8 mouse cellular contexts compared by ENCODE assay signal in the genomic region with DNA sequence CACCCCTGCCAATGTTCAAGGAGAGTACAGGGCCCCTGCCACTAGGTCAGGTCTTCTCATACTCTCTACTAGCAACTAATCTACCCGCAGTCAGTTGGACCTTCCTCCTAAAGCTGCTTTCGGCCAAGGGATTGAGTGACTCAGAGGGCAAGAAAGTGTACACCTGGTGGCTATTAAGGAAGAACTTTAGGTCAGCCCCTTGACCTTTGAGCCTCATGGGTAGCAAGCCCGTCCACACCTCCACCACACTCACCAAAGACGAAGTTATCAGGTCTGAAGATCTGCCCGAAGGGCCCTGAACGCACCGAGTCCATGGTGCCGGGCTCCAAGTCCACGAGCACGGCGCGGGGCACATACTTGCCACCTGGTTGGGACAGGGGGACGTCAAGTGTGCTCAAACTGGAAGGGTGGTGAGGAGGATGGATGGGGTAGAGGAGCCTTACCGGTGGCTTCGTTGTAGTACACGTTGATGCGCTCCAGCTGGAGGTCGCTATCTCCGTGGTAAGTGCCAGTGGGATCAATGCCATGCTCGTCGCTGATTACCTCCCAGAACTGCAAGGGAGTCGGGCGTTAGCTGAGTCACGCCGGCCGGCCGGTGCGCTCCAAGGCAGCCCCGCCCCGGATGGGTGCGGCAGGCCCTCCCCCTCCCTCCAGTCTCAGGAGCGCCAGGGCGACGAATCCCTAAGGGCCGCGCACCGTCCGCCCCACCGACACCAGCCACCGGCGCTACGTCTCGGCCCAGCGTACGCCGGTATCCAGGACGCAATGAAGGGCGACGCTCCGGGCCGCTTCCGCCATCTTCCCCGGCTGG. TPM values are rescaled to one million over a fixed set of nuclear protein-coding genes. Genes with fewer than 3 reads are reported as not detected.
DNase-seq lines count a peak whose midpoint lies in the region; ATAC-seq and TF ChIP-seq lines count a peak whose summit lies in the region.

No protein-coding gene starts in this region.

- DNase-seq in retina, adult 2 months (ENCODE audit: low read depth, low spot score): peak; percentile 33
- DNase-seq in retina, embryonic 14.5 days (ENCODE audit: low spot score): no peak
- DNase-seq in liver, postnatal 0 days: peak; percentile 95
- peak; percentile 82 for DNase-seq in thymus, adult 2 months

- no peaks in the 10 kb centered on the region for H3K9me3 ChIP-seq in heart, embryonic 13.5 days
- no peaks in the 10 kb centered on the region for H3K9me3 ChIP-seq in kidney, embryonic 16.5 days (ENCODE audit: low read length)
- H3K9me3 ChIP-seq in liver, postnatal 0 days (ENCODE audit: low read length): no peaks in the 10 kb centered on the region

- peak overlapping the region; percentile 94 for H3K4me3 ChIP-seq in embryonic fibroblast, embryonic 13.5 days (ENCODE audit: insufficient read depth, low read length)
- peak overlapping the region; percentile 79 for H3K4me3 ChIP-seq in heart, embryonic 13.5 days
- peak overlapping the region; percentile 85 for H3K4me3 ChIP-seq in kidney, embryonic 16.5 days (ENCODE audit: low read length)
- H3K4me3 ChIP-seq in liver, postnatal 0 days (ENCODE audit: low read depth, low read length): peak overlapping the region; percentile 69
- peak overlapping the region; percentile 64 for H3K4me3 ChIP-seq in thymus, adult 2 months (ENCODE audit: control insufficient read depth, insufficient read depth, low read length)

- peak overlapping the region; percentile 85 for H3K9ac ChIP-seq in heart, embryonic 13.5 days
- H3K9ac ChIP-seq in kidney, embryonic 16.5 days (replicated peaks; ENCODE audit: low read length): peak overlapping the region; percentile 90
- H3K9ac ChIP-seq in liver, postnatal 0 days (replicated peaks): peak overlapping the region; percentile 84

- TF ChIP-seq POLR2A in embryonic fibroblast, embryonic 13.5 days (IDR thresholded peaks at IDR 0.05; ENCODE audit: low read depth, low read length): no peak
- no peak for TF ChIP-seq POLR2A in thymus, adult 2 months (IDR thresholded peaks at IDR 0.05; ENCODE audit: control insufficient read depth, extremely low read depth, insufficient read depth, low read length, poor library complexity)

- no peak for TF ChIP-seq CTCF in embryonic fibroblast, embryonic 13.5 days (IDR thresholded peaks at IDR 0.05; ENCODE audit: borderline replicate concordance, insufficient read depth, low read length)
- no peak for TF ChIP-seq CTCF in liver, postnatal 0 days (IDR thresholded peaks at IDR 0.05; ENCODE audit: low read depth)
- TF ChIP-seq CTCF in thymus, adult 2 months (IDR thresholded peaks at IDR 0.05; ENCODE audit: borderline replicate concordance, control insufficient read depth, extremely low read depth, insufficient read depth, low read length, poor library complexity): no peak

- H3K36me3 ChIP-seq in heart, embryonic 13.5 days: peaks cover 24% of the 10 kb centered on the region
- H3K36me3 ChIP-seq in kidney, embryonic 16.5 days (ENCODE audit: insufficient read depth, low read length): peaks cover 14% of the 10 kb centered on the region
- peaks cover 13% of the 10 kb centered on the region for H3K36me3 ChIP-seq in liver, postnatal 0 days (replicated peaks; ENCODE audit: insufficient read depth, low read length)
- 0 out of 2 replicates have a peak, but pooled peaks cover 3% of the 10 kb centered on the region for H3K36me3 ChIP-seq in thymus, adult 2 months (ENCODE audit: control insufficient read depth, insufficient read depth, low read length)

- 2% methylated on average over 51 of the region's 53 CpGs for WGBS in heart, embryonic 13.5 days
- under 1% methylated on average over 53 of the region's 53 CpGs for WGBS in kidney, embryonic 16.5 days
- WGBS in liver, postnatal 0 days (ENCODE audit: insufficient replicate concordance): 2% methylated on average over 53 of the region's 53 CpGs
- 1% methylated on average over 53 of the region's 53 CpGs for WGBS in thymus, adult 2 months

- H3K4me2 ChIP-seq in heart, embryonic 13.5 days: peak overlapping the region; percentile 96
- H3K4me2 ChIP-seq in kidney, embryonic 16.5 days (replicated peaks; ENCODE audit: low read depth, low read length): peak overlapping the region; percentile 78
- H3K4me2 ChIP-seq in liver, postnatal 0 days (ENCODE audit: low read depth, low read length): peak overlapping the region; percentile 74

- peak overlapping the region; percentile 73 for H3K27ac ChIP-seq in embryonic fibroblast, embryonic 13.5 days (ENCODE audit: insufficient read depth, low read length)
- peak overlapping the region; percentile 92 for H3K27ac ChIP-seq in heart, embryonic 13.5 days (replicated peaks)
- H3K27ac ChIP-seq in kidney, embryonic 16.5 days (ENCODE audit: low read length): peak overlapping the region; percentile 97
- peak overlapping the region; percentile 99 for H3K27ac ChIP-seq in liver, postnatal 0 days (ENCODE audit: low read depth)
- H3K27ac ChIP-seq in thymus, adult 2 months (ENCODE audit: control insufficient read depth, insufficient read depth, low read length): peak overlapping the region; percentile 68

- TF ChIP-seq EP300 in liver, postnatal 0 days (IDR thresholded peaks at IDR 0.05; ENCODE audit: low read depth): no peak

- H3K4me1 ChIP-seq in embryonic fibroblast, embryonic 13.5 days (ENCODE audit: control insufficient read depth, insufficient read depth, low read length): peaks cover 3% of the 10 kb centered on the region; the same call in 1 of the 2 replicates
- peaks cover 23% of the 10 kb centered on the region for H3K4me1 ChIP-seq in heart, embryonic 13.5 days
- H3K4me1 ChIP-seq in kidney, embryonic 16.5 days (ENCODE audit: insufficient read depth, low read length): peaks cover 26% of the 10 kb centered on the region
- H3K4me1 ChIP-seq in liver, postnatal 0 days (ENCODE audit: insufficient read depth): peaks cover 19% of the 10 kb centered on the region
- H3K4me1 ChIP-seq in thymus, adult 2 months (replicated peaks; ENCODE audit: control insufficient read depth, insufficient read depth, low read length): peaks cover 11% of the 10 kb centered on the region

- H3K27me3 ChIP-seq in heart, embryonic 13.5 days (replicated peaks): no peaks in the 10 kb centered on the region
- H3K27me3 ChIP-seq in kidney, embryonic 16.5 days (ENCODE audit: insufficient read depth, low read length): no peaks in the 10 kb centered on the region
- no peaks in the 10 kb centered on the region for H3K27me3 ChIP-seq in liver, postnatal 0 days (ENCODE audit: insufficient read depth, low read length)
- H3K27me3 ChIP-seq in thymus, adult 2 months (ENCODE audit: control insufficient read depth, insufficient read depth, low read length): no peaks in the 10 kb centered on the region

- peak; percentile 71 for ATAC-seq in heart, embryonic 13.5 days (ENCODE audit: extremely low read depth, insufficient number of reproducible peaks, low FRiP score, low TSS enrichment)
- peak; percentile 37 for ATAC-seq in kidney, embryonic 16.5 days (ENCODE audit: low FRiP score, low TSS enrichment)
- peak; percentile 78 for ATAC-seq in liver, postnatal 0 days
- peak; percentile 2 for ATAC-seq in neutrophil, adult 5-6 weeks (ENCODE audit: extremely low read depth, insufficient number of reproducible peaks, low FRiP score, poor library complexity, severe bottlenecking)

RNA-seq across cellular contexts. Expression of gene Tubb4b, which starts 0.6 kb away (rescaled TPM):
- polyA plus RNA-seq in embryonic fibroblast, embryonic 13.5 days (2011; ENCODE audit: insufficient read length, low read depth, missing spikeins): 209 and 237 TPM in 2 replicates
- 402 and 437 TPM in 2 replicates for polyA plus RNA-seq in heart, embryonic 13.5 days (2015; fragmentation: Nextera tagmentation; extraction: Ambion mirVana)
- polyA plus RNA-seq in kidney, embryonic 16.5 days (2015; fragmentation: Nextera tagmentation; extraction: Ambion mirVana): 627 and 671 TPM in 2 replicates
- polyA plus RNA-seq in liver, postnatal 0 days (2015; fragmentation: Nextera tagmentation; extraction: Ambion mirVana): 263 and 294 TPM in 2 replicates
- 222 and 223 TPM in 2 replicates for total RNA-seq in neutrophil, adult 5-6 weeks (2017)
- polyA plus RNA-seq in thymus, adult 2 months (2012; rRNA removed): 613 and 694 TPM in 2 replicates

RNA-seq across cellular contexts. Expression of gene Fam166a, which starts 5.3 kb away (rescaled TPM):
- not detected in 2 replicates for polyA plus RNA-seq in embryonic fibroblast, embryonic 13.5 days (2011; ENCODE audit: insufficient read length, low read depth, missing spikeins)
- polyA plus RNA-seq in heart, embryonic 13.5 days (2015; fragmentation: Nextera tagmentation; extraction: Ambion mirVana): not detected in 2 replicates
- polyA plus RNA-seq in kidney, embryonic 16.5 days (2015; fragmentation: Nextera tagmentation; extraction: Ambion mirVana): 0.37 TPM in 1 of 2 replicates, not detected in the other
- not detected in 2 replicates for polyA plus RNA-seq in liver, postnatal 0 days (2015; fragmentation: Nextera tagmentation; extraction: Ambion mirVana)
- not detected in 2 replicates for total RNA-seq in neutrophil, adult 5-6 weeks (2017)
- polyA plus RNA-seq in thymus, adult 2 months (2012; rRNA removed): 0.11 and 0.12 TPM in 2 replicates

RNA-seq across cellular contexts. Expression of gene Stpg3, which starts 9.4 kb away (rescaled TPM):
- not detected in 2 replicates for polyA plus RNA-seq in embryonic fibroblast, embryonic 13.5 days (2011; ENCODE audit: insufficient read length, low read depth, missing spikeins)
- polyA plus RNA-seq in heart, embryonic 13.5 days (2015; fragmentation: Nextera tagmentation; extraction: Ambion mirVana): not detected in 2 replicates
- 0.54 and 0.82 TPM in 2 replicates for polyA plus RNA-seq in kidney, embryonic 16.5 days (2015; fragmentation: Nextera tagmentation; extraction: Ambion mirVana)
- not detected in 2 replicates for polyA plus RNA-seq in liver, postnatal 0 days (2015; fragmentation: Nextera tagmentation; extraction: Ambion mirVana)
- not detected in 2 replicates for total RNA-seq in neutrophil, adult 5-6 weeks (2017)
- polyA plus RNA-seq in thymus, adult 2 months (2012; rRNA removed): 0.12 TPM in 1 of 2 replicates, not detected in the other

RNA-seq across cellular contexts. Expression of gene Slc34a3, which starts 10.3 kb away (rescaled TPM):
- polyA plus RNA-seq in embryonic fibroblast, embryonic 13.5 days (2011; ENCODE audit: insufficient read length, low read depth, missing spikeins): not detected in 2 replicates
- polyA plus RNA-seq in heart, embryonic 13.5 days (2015; fragmentation: Nextera tagmentation; extraction: Ambion mirVana): not detected in 2 replicates
- polyA plus RNA-seq in kidney, embryonic 16.5 days (2015; fragmentation: Nextera tagmentation; extraction: Ambion mirVana): 1.9 and 2.0 TPM in 2 replicates
- polyA plus RNA-seq in liver, postnatal 0 days (2015; fragmentation: Nextera tagmentation; extraction: Ambion mirVana): not detected in 2 replicates
- not detected in 2 replicates for total RNA-seq in neutrophil, adult 5-6 weeks (2017)
- 0.05 and 0.15 TPM in 2 replicates for polyA plus RNA-seq in thymus, adult 2 months (2012; rRNA removed)

RNA-seq across cellular contexts. Expression of gene Nelfb, which starts 12.6 kb away (rescaled TPM):
- polyA plus RNA-seq in embryonic fibroblast, embryonic 13.5 days (2011; ENCODE audit: insufficient read length, low read depth, missing spikeins): 38.8 and 42.3 TPM in 2 replicates
- 68.8 and 72.8 TPM in 2 replicates for polyA plus RNA-seq in heart, embryonic 13.5 days (2015; fragmentation: Nextera tagmentation; extraction: Ambion mirVana)
- 131 and 138 TPM in 2 replicates for polyA plus RNA-seq in kidney, embryonic 16.5 days (2015; fragmentation: Nextera tagmentation; extraction: Ambion mirVana)
- polyA plus RNA-seq in liver, postnatal 0 days (2015; fragmentation: Nextera tagmentation; extraction: Ambion mirVana): 19.3 and 22.3 TPM in 2 replicates
- total RNA-seq in neutrophil, adult 5-6 weeks (2017): 95.0 and 104 TPM in 2 replicates
- 105 and 115 TPM in 2 replicates for polyA plus RNA-seq in thymus, adult 2 months (2012; rRNA removed)

Comparison
In these comparisons a context has a peak if more than half of its experiments do, and no peak if none do; other contexts are left out.
1. ATAC-seq: peak in every context shown above with its lines; median percentile 78 in liver, postnatal 0 days; 71 in heart, embryonic 13.5 days; 37 in kidney, embryonic 16.5 days; 2 in neutrophil, adult 5-6 weeks.